Mouse (Mus musculus): Measurements from ENCODE around the gene Ankrd34b.

GRCm38 (mm10) chr13:92467891-92468290 is 42.2 kb downstream of the Ankrd34b start:
- TF ChIP-seq CTCF (IDR thresholded peaks at IDR 0.05; ENCODE audit: low read depth) (no peak), EP300 (IDR thresholded peaks at IDR 0.05; ENCODE audit: low read depth) (no peak)

All from liver, postnatal 0 days (tissue).